Mouse (Mus musculus): ENCODE data around the gene Uncx.

DNA sequence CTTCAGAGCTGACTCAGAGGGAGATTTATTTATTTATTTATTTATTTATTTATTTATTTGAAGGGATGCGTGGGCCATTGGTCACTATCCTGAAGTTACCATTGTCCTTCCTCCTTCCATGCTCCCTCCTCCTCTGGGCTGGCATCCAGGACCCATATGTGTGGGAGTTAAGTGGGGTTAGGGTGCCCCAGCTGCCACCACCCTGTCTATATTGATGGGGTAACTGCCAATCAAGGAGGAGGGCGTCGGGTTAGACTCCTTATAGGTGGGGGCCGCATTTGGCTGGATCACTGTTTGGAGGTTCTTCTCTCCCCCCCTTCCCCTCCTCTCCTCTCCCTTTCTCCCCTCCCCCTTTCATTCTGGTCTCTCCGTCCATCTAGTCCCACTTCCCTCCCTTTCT, 738 bp upstream of the Uncx start:
- TF ChIP-seq POLR2A (IDR thresholded peaks at IDR 0.05; ENCODE audit: borderline replicate concordance, extremely low read depth, low read depth, low read length) (no peak), CTCF (IDR thresholded peaks at IDR 0.05; ENCODE audit: insufficient read depth, low read length) (no peak)
